Mouse (Mus musculus): ENCODE results near the gene Serpinc1.

Serpinc1 gene

GRCm38 (mm10) chr1:161046972-161047371 is 68.6 kb downstream of the Serpinc1 start:
- DNase-seq (ENCODE audit: low spot score) = no peak

All from urinary bladder, postnatal 10 days (tissue).